Mouse (Mus musculus): ENCODE results near the gene Rxrb. TPM values are rescaled to one million over a fixed set of nuclear protein-coding genes. Genes with fewer than 3 reads are reported as not detected.

Rxrb gene
- total RNA-seq, 2 experiments from 2014 or later, result 80.6 to 84.1 TPM

DNA sequence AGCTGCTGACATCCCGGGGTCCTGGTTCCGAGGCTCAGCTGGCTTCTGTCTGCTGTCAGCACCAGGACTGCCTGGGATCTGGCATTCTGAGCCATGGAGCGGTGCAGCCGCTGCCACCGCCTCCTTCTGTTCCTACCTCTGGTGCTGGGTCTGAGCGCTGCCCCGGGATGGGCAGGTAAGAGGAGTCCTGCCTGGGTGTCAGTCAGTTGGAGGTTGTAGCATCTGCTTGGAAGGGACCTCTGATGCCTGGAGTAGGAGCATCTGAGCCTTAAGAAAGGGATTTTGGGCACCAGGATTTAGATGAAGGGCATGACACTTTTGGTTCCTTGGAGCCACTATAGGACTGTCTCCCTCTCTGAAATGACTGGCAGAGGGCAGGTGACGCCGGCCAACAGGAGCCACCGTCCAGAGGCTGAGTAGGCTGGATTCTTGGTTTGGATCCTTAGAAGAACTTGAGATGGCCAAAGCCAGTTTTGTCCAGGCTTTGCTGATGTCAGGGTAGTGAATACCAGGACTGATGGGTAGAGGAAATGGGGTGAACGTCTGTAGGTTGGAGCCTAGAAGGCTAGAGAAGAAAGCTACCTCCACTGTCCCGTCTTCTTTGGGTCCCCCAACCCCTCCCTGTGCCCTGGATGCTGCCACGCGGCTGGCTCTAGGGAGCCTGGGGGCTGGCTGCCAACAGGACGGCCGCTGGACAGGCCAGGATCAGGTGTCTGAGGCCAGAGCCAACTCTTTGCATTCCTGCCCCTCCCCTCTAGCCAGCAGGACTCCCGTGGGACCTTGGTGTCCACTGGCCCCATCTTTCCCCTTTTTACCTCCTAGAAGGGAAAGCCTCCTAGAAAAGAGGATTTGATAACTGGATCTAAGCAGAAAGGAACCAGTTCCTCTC lies 8.2 kb downstream of the Rxrb start:
- no peak for DNase-seq (ENCODE audit: low spot score in 2 of 2)

DNA sequence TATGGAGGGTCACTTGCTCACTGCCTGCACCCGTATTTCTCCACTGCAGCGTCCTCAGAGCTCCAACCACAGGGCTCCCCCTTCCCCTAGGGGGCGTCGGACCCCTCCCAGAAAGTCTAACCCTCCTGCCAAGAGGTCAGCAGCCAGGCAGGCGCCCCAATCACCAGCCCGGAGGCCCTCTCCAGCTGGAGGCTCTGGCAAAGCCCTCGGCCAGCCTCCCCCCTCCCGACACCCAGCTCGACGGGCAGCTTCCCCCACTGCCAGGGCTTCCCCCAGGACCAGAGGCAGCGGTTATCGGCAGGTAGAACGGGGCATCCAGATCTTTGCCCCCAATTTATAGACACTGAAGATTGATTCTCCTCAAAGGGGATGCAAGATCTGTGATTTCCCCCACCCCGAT lies 14.3 kb downstream of the Rxrb start:
- DNase-seq (ENCODE audit: low spot score in 2 of 2), result no peak

DNA sequence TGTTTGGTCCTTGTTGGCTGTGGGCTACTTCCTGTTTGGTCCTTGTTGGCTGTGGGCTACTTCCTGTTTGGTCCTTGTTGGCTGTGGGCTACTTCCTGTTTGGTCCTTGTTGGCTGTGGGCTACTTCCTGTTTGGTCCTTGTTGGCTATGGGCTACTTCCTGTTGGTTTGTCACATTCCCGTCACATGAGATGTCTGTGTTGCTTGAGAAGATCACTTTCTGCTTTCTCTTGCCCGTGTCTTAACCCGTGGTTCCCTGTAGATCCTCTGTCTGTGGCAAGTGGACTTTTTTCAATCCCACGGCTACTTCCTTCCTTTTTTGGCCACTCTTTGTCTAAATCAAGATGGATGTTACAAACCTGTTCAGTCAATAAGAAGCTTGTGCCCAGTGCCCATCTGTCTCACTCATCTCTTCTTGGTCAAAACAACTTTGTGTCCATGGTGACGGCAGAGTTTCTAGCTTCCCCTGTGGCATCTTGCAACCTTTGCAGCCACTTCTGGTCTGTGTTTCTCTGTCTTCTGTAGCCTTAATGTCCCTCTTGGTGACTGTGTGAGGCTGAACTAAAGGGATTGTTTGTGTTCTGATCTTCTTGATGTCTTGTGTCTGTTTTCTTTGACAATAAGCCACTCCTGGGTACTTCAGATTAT lies 15.9 kb downstream of the Rxrb start:
- no peak for DNase-seq (ENCODE audit: low spot score in 2 of 2)

DNA sequence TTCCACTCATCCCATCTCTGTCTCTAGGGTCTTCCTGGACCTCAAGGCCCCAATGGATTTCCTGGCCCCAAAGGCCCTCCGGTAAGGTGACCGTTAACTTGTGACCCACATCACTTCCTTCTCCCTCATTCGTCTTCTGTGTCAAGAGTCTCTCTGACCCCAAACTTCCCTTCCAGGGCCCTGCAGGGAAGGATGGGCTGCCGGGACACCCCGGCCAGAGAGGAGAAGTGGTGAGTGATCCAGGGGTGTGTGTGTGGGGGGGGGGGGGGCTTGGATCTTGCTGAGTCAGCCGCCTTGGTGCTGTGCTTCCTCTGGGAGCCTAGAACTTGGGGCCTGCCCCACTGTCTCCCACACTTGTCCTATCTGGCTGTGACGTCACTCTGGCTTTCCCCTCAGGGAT lies 25.6 kb downstream of the Rxrb start:
- DNase-seq (ENCODE audit: low spot score in 2 of 2), result no peak

DNA sequence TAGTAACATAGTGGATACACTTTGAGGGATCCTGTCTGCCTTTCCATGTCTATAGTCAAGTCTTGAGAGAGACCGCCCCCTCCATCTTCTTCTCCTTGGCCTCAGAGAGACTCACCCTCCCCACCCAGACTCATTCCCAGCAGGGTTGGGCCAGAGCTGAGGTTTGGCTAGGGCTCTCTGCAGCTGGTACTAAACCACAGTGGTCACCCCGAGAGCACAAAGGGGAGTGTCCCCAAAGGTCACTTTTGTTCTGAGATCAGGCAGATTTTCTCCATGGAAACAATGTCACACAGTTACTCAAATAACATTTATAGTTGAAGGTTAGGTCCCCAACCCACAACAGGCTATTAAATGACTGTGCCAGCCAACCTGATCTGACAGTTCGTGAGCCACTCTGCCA lies 37.3 kb downstream of the Rxrb start:
- no peak for DNase-seq (ENCODE audit: low spot score in 2 of 2)

DNA sequence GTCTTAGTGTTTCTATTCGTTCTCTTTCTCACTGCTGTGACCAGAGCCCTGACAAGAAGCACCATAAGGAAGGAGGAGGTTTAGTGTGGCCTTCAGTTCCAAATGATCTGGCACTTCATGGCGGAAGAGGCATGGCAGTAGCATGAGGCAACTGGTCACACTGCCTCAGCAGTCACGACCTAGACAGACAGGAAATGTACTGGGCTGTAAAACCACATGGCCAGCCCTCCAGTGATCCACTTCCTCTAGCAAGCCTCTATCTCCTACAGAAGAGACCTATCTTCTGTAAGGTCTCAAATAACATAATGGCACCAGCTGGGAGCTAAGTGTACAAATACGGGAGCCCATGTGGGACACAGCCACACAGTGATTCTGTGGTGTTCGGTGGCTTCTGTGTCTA lies 40.5 kb downstream of the Rxrb start:
- DNase-seq (ENCODE audit: low spot score in 2 of 2), result no peak

DNA sequence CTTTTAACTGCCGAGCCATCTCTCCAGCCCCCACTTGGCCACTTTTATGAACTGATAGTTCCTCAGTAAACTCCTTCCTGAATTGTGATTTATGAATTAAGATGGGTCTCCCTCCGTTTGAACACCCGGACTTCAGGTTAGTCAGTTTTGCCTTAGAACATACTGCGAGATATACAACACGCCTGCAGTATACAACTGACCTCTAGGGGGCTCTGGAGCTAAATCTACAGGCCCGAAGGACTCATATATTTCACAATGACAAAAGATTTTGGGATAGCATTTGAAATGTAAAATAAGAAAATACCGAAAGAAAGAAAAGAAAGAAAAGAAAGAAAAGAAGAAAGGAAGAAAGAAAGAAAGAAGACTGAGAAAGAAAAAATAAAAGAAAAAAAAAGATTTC lies 43.7 kb downstream of the Rxrb start:
- peak; percentile 61 to 80 for DNase-seq (ENCODE audit: low spot score in 2 of 2)

DNA sequence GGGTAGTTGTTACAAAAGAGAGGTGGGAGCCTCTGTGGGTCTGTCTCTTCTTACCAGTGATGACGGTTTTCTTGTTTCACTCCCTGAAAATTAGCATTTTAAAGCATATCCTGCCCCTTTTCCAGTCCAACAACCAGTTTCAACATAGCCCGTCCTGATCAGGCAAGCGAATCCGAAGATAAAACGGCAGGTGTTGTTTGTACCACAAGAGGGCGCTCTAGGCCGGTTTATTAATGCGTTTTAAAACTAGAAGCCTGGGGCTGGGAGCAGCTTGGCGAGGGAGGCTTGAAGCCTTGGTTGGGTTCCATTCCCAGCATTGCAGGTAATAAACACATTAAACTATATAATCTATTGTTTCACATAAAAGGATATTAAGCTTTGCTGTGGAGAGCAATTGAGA lies 45.9 kb downstream of the Rxrb start:
- peak; percentile 57 to 70 for DNase-seq (ENCODE audit: low spot score in 2 of 2)

DNA sequence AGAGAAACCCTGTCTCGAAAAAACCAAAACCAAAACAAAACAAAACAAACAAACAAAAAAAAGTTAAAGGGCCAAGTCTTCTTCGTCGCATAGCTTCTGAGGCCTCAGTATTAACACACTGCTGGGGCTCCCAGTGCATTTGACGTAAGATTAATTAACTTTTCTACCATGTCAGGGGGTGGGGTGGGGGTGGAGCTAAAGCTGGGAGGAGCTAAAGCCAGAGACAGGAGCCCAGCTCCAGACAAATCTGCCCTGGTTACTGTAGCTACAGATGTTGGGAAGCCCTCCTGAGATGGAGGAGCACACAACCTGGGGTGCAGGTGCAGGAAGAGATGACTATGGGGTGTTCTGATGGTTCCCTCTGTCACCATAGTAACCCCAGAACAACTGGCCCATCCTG lies 46.5 kb downstream of the Rxrb start:
- no peak for DNase-seq (ENCODE audit: low spot score in 2 of 2)

DNA sequence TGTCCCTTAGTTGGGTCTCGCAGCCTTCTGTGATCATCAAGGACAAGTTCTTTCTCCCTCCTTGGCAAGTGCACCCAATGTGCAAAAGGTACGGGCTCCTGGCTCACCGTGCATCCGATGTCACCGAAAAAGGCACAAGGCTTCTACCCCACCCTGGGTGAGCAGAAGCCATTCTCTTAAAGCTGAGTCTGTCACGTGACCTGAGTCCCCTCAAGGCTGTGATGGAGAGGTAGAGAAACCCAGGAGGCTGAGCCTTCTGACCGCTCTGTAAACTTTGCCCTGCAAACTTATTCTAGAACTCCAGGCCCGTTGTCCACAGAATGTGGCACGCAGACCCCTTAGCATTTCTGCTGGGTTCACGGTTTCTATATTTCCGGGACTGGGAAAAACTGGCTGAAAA lies 47.4 kb downstream of the Rxrb start:
- DNase-seq (ENCODE audit: low spot score in 2 of 2), result no peak

DNA sequence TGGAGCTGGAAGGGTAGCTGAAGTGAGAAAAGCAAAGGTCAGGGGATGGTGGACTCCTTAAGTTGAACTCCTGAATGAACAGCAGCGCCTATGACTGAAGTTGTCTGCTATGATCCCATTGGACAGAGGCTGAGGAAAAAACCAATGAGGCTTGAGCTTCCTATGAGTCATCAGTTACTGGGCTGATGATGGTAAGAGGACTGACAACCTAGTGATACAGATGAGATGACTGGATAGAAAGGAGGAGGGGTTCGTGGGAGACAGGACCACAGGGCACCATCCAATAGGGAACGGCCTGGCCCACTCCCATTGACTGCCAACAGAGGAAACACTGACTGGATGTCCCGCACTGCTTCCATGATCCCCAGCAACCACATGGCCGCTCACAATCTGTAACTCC lies 48.0 kb downstream of the Rxrb start:
- peak in 1 of 2 experiments; percentile 11 for DNase-seq (ENCODE audit: low spot score in 2 of 2)

DNA sequence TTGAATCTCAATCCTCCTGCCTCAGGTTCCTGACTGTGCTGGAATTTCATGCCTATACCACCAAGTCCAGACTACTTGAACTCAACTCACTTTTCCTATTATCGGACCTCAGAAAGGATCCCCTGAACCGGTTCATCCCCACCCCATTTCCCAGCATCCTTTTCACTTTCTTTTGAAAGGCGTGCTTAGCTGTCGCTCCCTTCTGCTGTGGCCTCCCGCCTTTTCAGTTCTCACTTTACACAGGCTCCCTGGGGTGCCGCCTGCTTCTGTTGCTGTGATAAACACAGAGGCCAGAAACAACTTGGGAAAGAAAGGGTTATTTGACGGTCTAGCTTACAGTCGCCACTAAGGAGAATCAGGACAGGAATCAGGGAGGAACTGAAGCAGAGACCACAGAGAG lies 51.5 kb downstream of the Rxrb start:
- no peak for DNase-seq (ENCODE audit: low spot score in 2 of 2)

DNA sequence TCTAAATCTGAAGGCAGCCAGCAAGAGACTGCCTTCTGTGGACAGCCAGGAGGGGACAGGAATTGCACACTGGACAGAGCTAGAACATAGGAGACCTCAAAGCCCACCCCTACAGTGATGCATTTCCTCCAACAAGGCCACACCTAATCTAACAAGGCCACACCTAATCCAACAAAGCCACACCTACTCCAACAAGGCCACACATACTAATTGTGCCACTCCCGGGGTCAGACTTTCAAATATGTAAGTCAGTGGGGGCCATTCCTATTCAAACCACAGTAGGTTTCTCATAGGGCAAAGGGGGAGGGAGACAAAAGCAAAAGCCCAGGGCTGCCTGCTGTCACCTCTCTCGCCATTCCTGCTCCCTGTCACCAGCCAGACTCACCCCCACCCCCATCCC lies 55.8 kb downstream of the Rxrb start:
- DNase-seq (ENCODE audit: low spot score in 2 of 2), result no peak

Small RNA genes within 50 kb of the gene (microRNA-seq; reads per million reads assigned to microRNA genes)
- 0 reads per million in 2 experiments for gene Mir219a-1
- 0 reads per million in 2 experiments for gene Mir219c

Other genes starting within 250 kb of the Rxrb start
- 1 to 10 TPM; 1.4 to 2.2 TPM for gene Angptl4, start 250.0 kb upstream of the Rxrb start, total RNA-seq (2021)
- 10 to 100 TPM; 27.5 to 32.7 TPM for gene Kank3, start 221.3 kb upstream of the Rxrb start, total RNA-seq (2021)
- gene Rps28, start 207.2 kb upstream of the Rxrb start, total RNA-seq (2021), result 100 to 1,000 TPM; 702 to 765 TPM
- gene Ndufa7, start 207.2 kb upstream of the Rxrb start, total RNA-seq (2021), result 100 to 1,000 TPM; 194 to 196 TPM
- 10 to 100 TPM; 24.2 to 24.4 TPM for gene Cd320, start 188.7 kb upstream of the Rxrb start, total RNA-seq (2021)
- gene Gm7029, start 158.0 kb upstream of the Rxrb start, total RNA-seq (2021), result not detected
- gene Kifc1, start 141.2 kb upstream of the Rxrb start, total RNA-seq (2021), result 1 to 10 TPM; 2.5 to 2.8 TPM
- under 1 TPM in 1 of 2 experiments, not detected in 1; 0.58 TPM for gene Platr17, start 126.7 kb upstream of the Rxrb start, total RNA-seq (2021)
- gene Daxx, start 122.4 kb upstream of the Rxrb start, total RNA-seq (2021), result 10 to 100 TPM; 27.4 to 34.7 TPM
- gene Tapbp, start 115.9 kb upstream of the Rxrb start, total RNA-seq (2021), result 10 to 100 TPM; 42.0 to 53.5 TPM
- 10 to 100 TPM; 33.0 to 35.5 TPM for gene Zbtb22, start 115.9 kb upstream of the Rxrb start, total RNA-seq (2021)
- gene Rgl2, start 102.3 kb upstream of the Rxrb start, total RNA-seq (2021), result 10 to 100 TPM; 62.2 to 63.5 TPM
- gene Pfdn6, start 91.5 kb upstream of the Rxrb start, total RNA-seq (2021), result 10 to 100 TPM; 92.3 to 94.0 TPM
- 10 to 100 TPM; 12.5 to 13.8 TPM for gene Wdr46, start 91.2 kb upstream of the Rxrb start, total RNA-seq (2021)
- 1 to 10 TPM; 5.9 to 6.5 TPM for gene B3galt4, start 80.3 kb upstream of the Rxrb start, total RNA-seq (2021)
- gene Vps52, start 76.0 kb upstream of the Rxrb start, total RNA-seq (2021), result 10 to 100 TPM; 71.1 to 71.2 TPM
- gene Rps18, start 75.8 kb upstream of the Rxrb start, total RNA-seq (2021), result 100 to 1,000 TPM; 332 to 337 TPM
- gene H2-K1, start 31.5 kb upstream of the Rxrb start, total RNA-seq (2021), result 10 to 100 TPM; 30.9 to 33.6 TPM
- gene Ring1, start 7.1 kb upstream of the Rxrb start, total RNA-seq (2021), result 10 to 100 TPM; 31.6 to 34.6 TPM
- 10 to 100 TPM; 39.3 to 43.2 TPM for gene H2-Ke6, start 3.8 kb upstream of the Rxrb start, total RNA-seq (2021)
- gene Slc39a7, start 130 bp upstream of the Rxrb start, total RNA-seq (2021), result 100 to 1,000 TPM in 1 of 2 experiments, 10 to 100 TPM in 1; 96.1 to 101 TPM
- 10 to 100 TPM; 14.5 to 14.6 TPM for gene Col11a2, start 7.6 kb downstream of the Rxrb start, total RNA-seq (2021)
- not detected for gene H2-Oa, start 60.5 kb downstream of the Rxrb start, total RNA-seq (2021)
- gene H2-DMa, start 87.7 kb downstream of the Rxrb start, total RNA-seq (2021), result 10 to 100 TPM; 22.3 to 26.5 TPM
- gene Brd2, start 90.8 kb downstream of the Rxrb start, total RNA-seq (2021), result 100 to 1,000 TPM; 177 to 179 TPM
- gene H2-DMb2, start 111.5 kb downstream of the Rxrb start, total RNA-seq (2021), result 1 to 10 TPM; 1.2 to 1.8 TPM
- 1 to 10 TPM; 2.2 to 2.7 TPM for gene H2-DMb1, start 121.3 kb downstream of the Rxrb start, total RNA-seq (2021)
- 1 to 10 TPM; 3.1 to 3.2 TPM for gene Tap1, start 155.7 kb downstream of the Rxrb start, total RNA-seq (2021)
- gene Psmb9, start 156.0 kb downstream of the Rxrb start, total RNA-seq (2021), result 1 to 10 TPM; 2.6 to 2.8 TPM
- 1 to 10 TPM; 4.6 to 5.5 TPM for gene Psmb8, start 165.9 kb downstream of the Rxrb start, total RNA-seq (2021)
- 10 to 100 TPM; 10.7 to 11.7 TPM for gene Tap2, start 171.7 kb downstream of the Rxrb start, total RNA-seq (2021)
- under 1 TPM; 0.40 to 0.44 TPM for gene H2-Ob, start 207.1 kb downstream of the Rxrb start, total RNA-seq (2021)
- 1 to 10 TPM; 3.2 to 5.2 TPM for gene H2-Ab1, start 225.9 kb downstream of the Rxrb start, total RNA-seq (2021)